Mouse (Mus musculus) midbrain, embryonic 10.5 days (tissue): Measurements from ENCODE around the gene Inip. TPM values are rescaled to one million over a fixed set of nuclear protein-coding genes. Genes with fewer than 3 reads are reported as not detected.
A peak's percentile ranks its signal among the peaks of the same experiment; 100 is the strongest.

ENCODE experiments used
- DNase-seq: peaks from one replicate; pipeline ENCODE4 v3.0.0-alpha.2; 2017; ENCODE audit warnings: low spot score
- H3K27ac ChIP-seq: fragments of 300-500 bp; sonication (generic); replicated peaks from 2 replicates; pipeline ENCODE4 v1.5.1; 2016; ENCODE audit warnings: mild to moderate bottlenecking
- H3K27me3 ChIP-seq: fragments of 300-500 bp; sonication (generic); 2 replicates; pipeline ENCODE4 v1.6.1; 2016; ENCODE audit warnings: low read depth, mild to moderate bottlenecking; ENCODE audit not compliant: poor library complexity, severe bottlenecking
- H3K36me3 ChIP-seq: fragments of 300-500 bp; sonication (generic); 2 replicates; pipeline ENCODE4 v1.6.1; 2016; ENCODE audit warnings: mild to moderate bottlenecking, moderate library complexity
- H3K4me1 ChIP-seq: fragments of 300-500 bp; sonication (generic); 2 replicates; pipeline ENCODE4 v1.6.1; 2016
- H3K4me3 ChIP-seq: fragments of 300-500 bp; sonication (generic); 2 replicates; pipeline ENCODE4 v1.5.1; 2016; ENCODE audit warnings: mild to moderate bottlenecking, moderate library complexity
- H3K9me3 ChIP-seq: fragments of 300-500 bp; sonication (generic); replicated peaks from 2 replicates; pipeline ENCODE4 v1.6.1; 2016; ENCODE audit warnings: mild to moderate bottlenecking
- whole genome bisulfite sequencing: fragments of 180-500 bp; shearing (Covaris S2); methylation state at CpG from one replicate; pipeline ENCODE4 v1.1.7; 2016; 5-methylcytosine and 5-hydroxymethylcytosine counted together
- polyA plus RNA-seq: library from polyadenylated mRNA; unstranded; fragments of >200 nt; fragmentation: Nextera tagmentation; extraction: Ambion mirVana; gene quantifications from 2 replicates; pipeline ENCODE4 v1.2.1, GENCODE M21; 2016

The Inip gene
- 107 and 110 TPM in 2 replicates for polyA plus RNA-seq

- no peak within 1 kb of the TSS for H3K27ac ChIP-seq
- H3K9me3 ChIP-seq: no peaks in the 10 kb centered on the region
- peaks cover 6% of the 10 kb centered on the region; the same call in 1 of the 2 replicates for H3K27me3 ChIP-seq
- H3K4me1 ChIP-seq: peaks cover 9% of the 10 kb centered on the region
- H3K36me3 ChIP-seq: no peaks in the 10 kb centered on the region
- DNase-seq: no peak
- no peak within 1 kb of the TSS for H3K4me3 ChIP-seq
Measured at GRCm38 (mm10) chr4:59801489-59801888, at the start of gene Inip. Inip (minus strand) TSS chr4:59801589.

DNA sequence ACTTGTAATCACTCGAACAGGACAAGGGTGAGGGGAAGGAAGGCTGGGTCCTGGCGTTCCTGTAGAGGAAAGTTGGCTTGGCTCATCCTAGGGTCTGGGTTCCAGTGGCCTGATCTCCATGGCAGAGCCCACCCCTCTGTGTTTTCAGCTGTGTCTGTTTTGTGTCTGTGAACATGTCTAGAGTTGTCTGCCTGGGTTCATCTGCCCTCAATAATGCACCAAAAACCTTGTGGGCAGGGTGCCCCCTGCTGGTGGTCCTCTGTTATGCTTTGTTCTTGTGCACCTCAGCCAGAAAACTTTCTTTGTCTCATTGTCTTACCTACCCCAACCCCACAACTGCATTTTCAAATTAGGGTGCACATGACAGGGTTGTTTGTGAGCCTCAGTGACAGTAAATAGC lies 48.8 kb upstream of the Inip start:
- H3K27ac ChIP-seq: peak overlapping the region; percentile 50
- WGBS: 84% methylated on average over 2 of the region's 2 CpGs

GRCm38 (mm10) chr4:59847447-59847846 lies 46.1 kb upstream of the Inip start:
- no peak overlapping the region for H3K4me3 ChIP-seq
- no peak overlapping the region for H3K27ac ChIP-seq
- H3K4me1 ChIP-seq: no peaks in the 10 kb centered on the region
- WGBS: 91% methylated on average over 5 of the region's 5 CpGs
- H3K9me3 ChIP-seq: 0 out of 2 replicates have a peak, but pooled peaks cover 4% of the 10 kb centered on the region
- DNase-seq: no peak
- H3K27me3 ChIP-seq: no peaks in the 10 kb centered on the region
- H3K36me3 ChIP-seq: peaks cover 19% of the 10 kb centered on the region

More for the DNA sequence above, 48.8 kb upstream of the Inip start:
- Histone ChIP-seq H3K4me3 (no peak overlapping the region), H3K27me3 (no peaks in the 10 kb centered on the region), H3K4me1 (no peaks in the 10 kb centered on the region), H3K36me3 (peaks cover 12% of the 10 kb centered on the region), H3K9me3 (0 out of 2 replicates have a peak, but pooled peaks cover 4% of the 10 kb centered on the region)
- peak; percentile 68 for DNase-seq

GRCm38 (mm10) chr4:59845245-59845637 lies 43.9 kb upstream of the Inip start:
- no peak for DNase-seq
- H3K4me3 ChIP-seq: no peak overlapping the region
- 0 out of 2 replicates have a peak, but pooled peaks cover 4% of the 10 kb centered on the region for H3K9me3 ChIP-seq
- no peaks in the 10 kb centered on the region for H3K27me3 ChIP-seq
- 90% methylated on average over 3 of the region's 3 CpGs for WGBS
- no peaks in the 10 kb centered on the region for H3K4me1 ChIP-seq
- H3K36me3 ChIP-seq: peaks cover 19% of the 10 kb centered on the region
- no peak overlapping the region for H3K27ac ChIP-seq

GRCm38 (mm10) chr4:59844460-59845244 lies 43.3 kb upstream of the Inip start:
- H3K27me3 ChIP-seq: no peaks in the 10 kb centered on the region
- no peak overlapping the region for H3K4me3 ChIP-seq
- no peaks in the 10 kb centered on the region for H3K4me1 ChIP-seq
- no peak for DNase-seq
- no peak overlapping the region for H3K27ac ChIP-seq
- H3K9me3 ChIP-seq: 0 out of 2 replicates have a peak, but pooled peaks cover 4% of the 10 kb centered on the region
- WGBS: 90% methylated on average over 15 of the region's 15 CpGs
- H3K36me3 ChIP-seq: peaks cover 19% of the 10 kb centered on the region

GRCm38 (mm10) chr4:59837659-59838058 lies 36.3 kb upstream of the Inip start:
- Histone ChIP-seq H3K27ac (no peak overlapping the region), H3K4me1 (no peaks in the 10 kb centered on the region), H3K9me3 (no peaks in the 10 kb centered on the region; the same call in 1 of the 2 replicates), H3K36me3 (peaks cover 18% of the 10 kb centered on the region), H3K27me3 (no peaks in the 10 kb centered on the region), H3K4me3 (no peak overlapping the region)
- DNase-seq: no peak
- WGBS: 84% methylated on average over 7 of the region's 7 CpGs

GRCm38 (mm10) chr4:59832810-59833209 lies 31.4 kb upstream of the Inip start:
- no peak for DNase-seq
- Histone ChIP-seq H3K27me3 (no peaks in the 10 kb centered on the region), H3K36me3 (peaks cover 18% of the 10 kb centered on the region), H3K4me3 (no peak overlapping the region), H3K4me1 (no peaks in the 10 kb centered on the region), H3K27ac (no peak overlapping the region), H3K9me3 (no peaks in the 10 kb centered on the region)
- WGBS: 90% methylated on average over 6 of the region's 6 CpGs

- H3K36me3 ChIP-seq: peaks cover 18% of the 10 kb centered on the region
- WGBS: 90% methylated on average over 5 of the region's 5 CpGs
Measured at GRCm38 (mm10) chr4:59831038-59831437, 29.6 kb upstream of the Inip start.

GRCm38 (mm10) chr4:59829072-59829471 lies 27.7 kb upstream of the Inip start:
- Histone ChIP-seq H3K4me1 (no peaks in the 10 kb centered on the region), H3K4me3 (no peak overlapping the region), H3K27ac (no peak overlapping the region), H3K9me3 (no peaks in the 10 kb centered on the region), H3K36me3 (no peaks in the 10 kb centered on the region), H3K27me3 (no peaks in the 10 kb centered on the region)
- no peak for DNase-seq
- 91% methylated on average over 4 of the region's 4 CpGs for WGBS

More at GRCm38 (mm10) chr4:59831038-59831437, 29.6 kb upstream of the Inip start:
- Histone ChIP-seq H3K4me3 (no peak overlapping the region), H3K9me3 (no peaks in the 10 kb centered on the region), H3K27me3 (no peaks in the 10 kb centered on the region), H3K4me1 (no peaks in the 10 kb centered on the region), H3K27ac (no peak overlapping the region)
- no peak for DNase-seq

- 95% methylated on average over 5 of the region's 5 CpGs for WGBS
- no peak overlapping the region for H3K27ac ChIP-seq
- H3K36me3 ChIP-seq: no peaks in the 10 kb centered on the region
- DNase-seq: no peak
- H3K9me3 ChIP-seq: no peaks in the 10 kb centered on the region
- no peaks in the 10 kb centered on the region for H3K27me3 ChIP-seq
- no peak overlapping the region for H3K4me3 ChIP-seq
- 0 out of 2 replicates have a peak, but pooled peaks cover 4% of the 10 kb centered on the region for H3K4me1 ChIP-seq
Measured at GRCm38 (mm10) chr4:59826381-59826780, 25.0 kb upstream of the Inip start.

DNA sequence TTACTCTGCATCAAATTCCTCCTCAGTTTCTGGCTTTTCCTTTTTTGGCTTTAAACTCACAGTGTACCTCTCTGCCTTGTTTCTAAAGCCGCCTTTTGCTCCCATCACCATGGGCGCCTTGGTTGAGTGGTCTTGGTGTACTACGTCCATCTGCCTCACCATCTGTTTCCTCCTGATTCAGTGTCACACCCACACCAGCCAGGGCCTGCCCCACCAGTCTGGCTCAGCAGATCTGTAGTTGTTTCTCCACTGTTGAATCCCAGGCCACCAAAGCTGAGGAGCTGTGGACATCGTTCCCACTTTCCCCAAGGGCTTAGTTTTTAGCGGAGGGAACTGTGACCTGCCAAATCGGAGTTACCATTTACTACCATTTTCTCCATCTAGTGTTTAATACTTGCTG lies 24.2 kb upstream of the Inip start:
- no peak for DNase-seq
- 90% methylated on average over 6 of the region's 6 CpGs for WGBS

GRCm38 (mm10) chr4:59824860-59825259 lies 23.5 kb upstream of the Inip start:
- no peaks in the 10 kb centered on the region for H3K36me3 ChIP-seq
- peaks cover 6% of the 10 kb centered on the region for H3K4me1 ChIP-seq
- no peak overlapping the region for H3K4me3 ChIP-seq
- 90% methylated on average over 5 of the region's 5 CpGs for WGBS
- no peak overlapping the region for H3K27ac ChIP-seq
- no peaks in the 10 kb centered on the region for H3K27me3 ChIP-seq
- no peak for DNase-seq
- H3K9me3 ChIP-seq: no peaks in the 10 kb centered on the region

More for the DNA sequence above, 24.2 kb upstream of the Inip start:
- H3K4me1 ChIP-seq: 0 out of 2 replicates have a peak, but pooled peaks cover 4% of the 10 kb centered on the region
- no peaks in the 10 kb centered on the region for H3K9me3 ChIP-seq
- H3K27ac ChIP-seq: no peak overlapping the region
- no peak overlapping the region for H3K4me3 ChIP-seq
- H3K36me3 ChIP-seq: no peaks in the 10 kb centered on the region
- H3K27me3 ChIP-seq: no peaks in the 10 kb centered on the region

GRCm38 (mm10) chr4:59823470-59823869 lies 22.1 kb upstream of the Inip start:
- H3K27ac ChIP-seq: no peak overlapping the region
- H3K27me3 ChIP-seq: no peaks in the 10 kb centered on the region
- H3K4me1 ChIP-seq: peaks cover 20% of the 10 kb centered on the region
- WGBS: 74% methylated on average over 7 of the region's 7 CpGs
- no peaks in the 10 kb centered on the region for H3K9me3 ChIP-seq
- H3K4me3 ChIP-seq: no peak overlapping the region
- H3K36me3 ChIP-seq: no peaks in the 10 kb centered on the region
- no peak for DNase-seq
